Mouse (Mus musculus) adrenal gland, adult 2 months (tissue): ENCODE measurements around the gene Raly. TPM values are rescaled to one million over a fixed set of nuclear protein-coding genes. Genes with fewer than 3 reads are reported as not detected.
A peak's percentile ranks its signal among the peaks of the same experiment; 100 is the strongest.
"Not testable (repeated sequence)": the region's sequence is repeated elsewhere in the genome, so short reads cannot be mapped to it uniquely, and the experiment has no call there.

Source experiments
- DNase-seq: peaks from one replicate; pipeline ENCODE4 v3.0.0; 2021
- polyA plus RNA-seq: library from polyadenylated mRNA; depleted of rRNA; stranded (reverse); fragments of >200 nt; gene quantifications from 2 replicates; pipeline ENCODE4 v1.2.3, GENCODE M21; 2012
- total RNA-seq, 2 experiments: library from RNA; stranded (reverse); gene quantifications; 2 replicates each; pipeline ENCODE4 v1.2.3; 2021

The Raly gene
- total and polyA plus RNA-seq, 3 experiments, result 193 to 295 (median 201) TPM

- no peak for DNase-seq
Observed at GRCm38 (mm10) chr2:154836537-154836936, 45.6 kb downstream of the Raly start.

- DNase-seq, result no peak
Observed at GRCm38 (mm10) chr2:154848086-154848485, 57.2 kb downstream of the Raly start.

GRCm38 (mm10) chr2:154855383-154855782, 64.5 kb downstream of the Raly start:
- peak; percentile 62 for DNase-seq

GRCm38 (mm10) chr2:154863672-154864071, 72.8 kb downstream of the Raly start:
- DNase-seq, result no peak

GRCm38 (mm10) chr2:154865696-154866095, 74.8 kb downstream of the Raly start:
- no peak for DNase-seq

- no peak for DNase-seq
Observed at GRCm38 (mm10) chr2:154868106-154868505, 77.2 kb downstream of the Raly start.

GRCm38 (mm10) chr2:154869954-154870641, 79.2 kb downstream of the Raly start:
- no peak for DNase-seq

- no peak for DNase-seq
Observed at GRCm38 (mm10) chr2:154876621-154877020, 85.7 kb downstream of the Raly start.

GRCm38 (mm10) chr2:154891585-154891984, 100.7 kb downstream of the Raly start:
- no peak for DNase-seq

- peak; percentile 98 for DNase-seq
Observed at GRCm38 (mm10) chr2:154892201-154893044, 101.5 kb downstream of the Raly start, which contains the start of gene Eif2s2. Gene Eif2s2 (minus strand): TSS chr2:154892935.

- no peak for DNase-seq
Observed at GRCm38 (mm10) chr2:154893045-154893385, 102.1 kb downstream of the Raly start.

GRCm38 (mm10) chr2:154893548-154893947, 102.7 kb downstream of the Raly start:
- no peak for DNase-seq

GRCm38 (mm10) chr2:154899004-154899403, 108.1 kb downstream of the Raly start:
- not testable (repeated sequence) for DNase-seq

- not testable (repeated sequence) for DNase-seq
Observed at GRCm38 (mm10) chr2:154899412-154899811, 108.5 kb downstream of the Raly start.

- no peak for DNase-seq
Observed at GRCm38 (mm10) chr2:154902111-154902510, 111.2 kb downstream of the Raly start.

- no peak for DNase-seq
Observed at GRCm38 (mm10) chr2:154905796-154906195, 114.9 kb downstream of the Raly start.

- DNase-seq, result not testable (repeated sequence)
Observed at GRCm38 (mm10) chr2:154908223-154908622, 117.3 kb downstream of the Raly start.

GRCm38 (mm10) chr2:154909789-154910188, 118.9 kb downstream of the Raly start:
- no peak for DNase-seq

GRCm38 (mm10) chr2:154915922-154916541, 125.1 kb downstream of the Raly start:
- no peak for DNase-seq

GRCm38 (mm10) chr2:154916547-154916946, 125.7 kb downstream of the Raly start:
- DNase-seq, result no peak
